31 mouse cellular contexts compared by ENCODE assay signal in the genomic region with DNA sequence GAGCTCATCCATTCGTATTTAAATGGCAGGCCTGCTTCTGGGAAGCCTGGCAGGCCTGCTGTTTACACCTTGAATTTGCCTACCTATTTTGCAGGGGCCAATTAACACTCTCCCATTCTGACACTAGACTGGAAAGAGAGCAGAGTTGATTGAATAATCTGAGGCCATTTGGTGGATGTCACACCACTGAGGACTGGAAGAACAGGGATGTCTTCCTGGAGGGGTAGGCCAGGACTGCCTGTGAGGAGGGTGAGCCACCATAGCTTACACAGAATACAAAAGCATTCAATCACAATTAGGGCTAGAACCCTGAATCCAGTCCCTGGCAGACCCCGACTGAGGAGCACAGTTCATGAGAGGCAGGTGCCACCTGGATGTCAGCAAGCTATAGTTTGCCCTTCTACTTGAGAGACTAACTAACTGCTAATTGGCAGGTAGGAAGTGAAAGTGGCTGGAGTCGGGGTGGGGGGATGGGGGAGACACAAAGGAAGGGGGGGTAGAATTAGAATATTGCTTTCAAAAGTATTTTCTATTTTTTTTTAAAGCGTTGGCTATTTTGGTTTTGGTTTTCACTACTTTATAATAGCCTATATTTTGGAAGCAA. TPM values are rescaled to one million over a fixed set of nuclear protein-coding genes. Genes with fewer than 3 reads are reported as not detected.
A peak's percentile ranks its signal among the peaks of the same experiment; 100 is the strongest.
DNase-seq lines count a peak whose midpoint lies in the region; ATAC-seq and TF ChIP-seq lines count a peak whose summit lies in the region.
"Had no signal": no experiment of that assay in that cellular context is flagged by ENCODE, and none has a peak within 500 bp of the region (broad histone marks: within the 10 kb centered on the region; RNA-seq: fewer than 3 reads in every experiment).

No protein-coding gene starts in this region.

- no peak overlapping the region for H3K4me2 ChIP-seq in stomach, postnatal 0 days (replicated peaks; ENCODE audit: low read depth)
- H3K4me2 ChIP-seq: embryonic facial prominence, embryonic 13.5 days; embryonic facial prominence, embryonic 15.5 days; forebrain, embryonic 12.5 days; forebrain, embryonic 15.5 days had no signal

- no peaks in the 10 kb centered on the region for H3K36me3 ChIP-seq in ES-Bruce4 (ENCODE audit: control insufficient read depth, insufficient read depth, low read length, poor library complexity, severe bottlenecking)
- no peaks in the 10 kb centered on the region for H3K36me3 ChIP-seq in stomach, postnatal 0 days (ENCODE audit: control insufficient read depth, insufficient read depth, low read length)
- H3K36me3 ChIP-seq: embryonic facial prominence, embryonic 13.5 days; embryonic facial prominence, embryonic 15.5 days; forebrain, embryonic 10.5 days; forebrain, embryonic 12.5 days; forebrain, embryonic 15.5 days; G1E had no signal

- TF ChIP-seq POLR2A in ES-Bruce4 (IDR thresholded peaks at IDR 0.05; ENCODE audit: insufficient read depth, low read length): no peak

- 0 out of 2 replicates have a peak overlapping the region, but pooled peaks have one; percentile 2 for H3K27ac ChIP-seq in ES-Bruce4 (ENCODE audit: insufficient read depth, low read length)
- H3K27ac ChIP-seq in stomach, postnatal 0 days (replicated peaks): no peak overlapping the region
- H3K27ac ChIP-seq: embryonic facial prominence, embryonic 13.5 days; embryonic facial prominence, embryonic 15.5 days; forebrain, embryonic 10.5 days; forebrain, embryonic 12.5 days; forebrain, embryonic 15.5 days had no signal

- DNase-seq in heart, adult 11 months: peak; percentile 64
- no peak for DNase-seq in heart, postnatal 4 days
- DNase-seq in A20 (ENCODE audit: low read depth, low spot score) (peak; percentile 93), R1 (ENCODE audit: low read depth, low spot score) (peak; percentile 39)
- DNase-seq in left cerebral cortex, adult 9 months (ENCODE audit: low spot score in 2 of 2): no peak
- DNase-seq in stomach, postnatal 0 days (ENCODE audit: low spot score): no peak
- DNase-seq in lung, postnatal 4 days: no peak
- DNase-seq: adrenal gland, adult 2 months; adrenal gland, postnatal 10 days; adrenal gland, postnatal 25 days; B cell, adult 2 months; cerebellum, adult 11-12 months; cerebellum, adult 2 months; cerebellum, adult 9-11 months; cerebellum, postnatal 14 days; cerebellum, postnatal 36 days; embryo, embryonic 11 days had no signal

- ATAC-seq in stomach, postnatal 0 days (ENCODE audit: low FRiP score, low TSS enrichment): no peak
- ATAC-seq: CD4-positive, CD25-positive, alpha-beta regulatory T cell, adult 4 months; forebrain, embryonic 15.5 days; Patski had no signal

- no peak for TF ChIP-seq CTCF in ES-Bruce4 (IDR thresholded peaks at IDR 0.05; ENCODE audit: low read depth, low read length)
- no peak for TF ChIP-seq CTCF in stomach, postnatal 0 days (IDR thresholded peaks at IDR 0.05; ENCODE audit: low read depth)

- H3K9me3 ChIP-seq in ES-Bruce4 (replicated peaks; ENCODE audit: control insufficient read depth, insufficient read depth, low read length, poor library complexity, severe bottlenecking): no peaks in the 10 kb centered on the region
- no peaks in the 10 kb centered on the region for H3K9me3 ChIP-seq in stomach, postnatal 0 days (ENCODE audit: control insufficient read depth, low read length)
- H3K9me3 ChIP-seq: embryonic facial prominence, embryonic 13.5 days; embryonic facial prominence, embryonic 15.5 days; forebrain, embryonic 10.5 days; forebrain, embryonic 12.5 days; forebrain, embryonic 15.5 days had no signal

- TF ChIP-seq EP300 in ES-Bruce4 (IDR thresholded peaks at IDR 0.05; ENCODE audit: insufficient read depth, low read depth, low read length): peak; percentile 27; the same call in 1 of the 2 replicates
- no peak for TF ChIP-seq EP300 in stomach, postnatal 0 days (optimal IDR thresholded peaks at IDR 0.05)

- no peak overlapping the region for H3K9ac ChIP-seq in ES-Bruce4 (ENCODE audit: low read depth, poor library complexity, severe bottlenecking)
- H3K9ac ChIP-seq in stomach, postnatal 0 days (ENCODE audit: low read length): no peak overlapping the region
- H3K9ac ChIP-seq: embryonic facial prominence, embryonic 13.5 days; embryonic facial prominence, embryonic 15.5 days; forebrain, embryonic 12.5 days; forebrain, embryonic 15.5 days had no signal

- no peak overlapping the region for H3K4me3 ChIP-seq in ES-Bruce4 (ENCODE audit: low read depth, low read length)
- H3K4me3 ChIP-seq in stomach, postnatal 0 days (ENCODE audit: low read depth, low read length): no peak overlapping the region
- H3K4me3 ChIP-seq: embryonic facial prominence, embryonic 13.5 days; embryonic facial prominence, embryonic 15.5 days; erythroblast, embryonic 14.5 days; forebrain, embryonic 10.5 days; forebrain, embryonic 12.5 days; forebrain, embryonic 15.5 days had no signal

- peaks cover 2% of the 10 kb centered on the region for H3K4me1 ChIP-seq in ES-Bruce4 (ENCODE audit: control insufficient read depth, insufficient read depth, low read length)
- H3K4me1 ChIP-seq in stomach, postnatal 0 days (replicated peaks; ENCODE audit: control insufficient read depth, insufficient read depth): no peaks in the 10 kb centered on the region
- H3K4me1 ChIP-seq: embryonic facial prominence, embryonic 13.5 days; embryonic facial prominence, embryonic 15.5 days had no signal

- 46% methylated on average over 4 of the region's 4 CpGs for WGBS in stomach, postnatal 0 days

- no peaks in the 10 kb centered on the region for H3K27me3 ChIP-seq in ES-Bruce4 (ENCODE audit: control insufficient read depth, insufficient read depth, low read length, poor library complexity, severe bottlenecking)
- H3K27me3 ChIP-seq in stomach, postnatal 0 days (ENCODE audit: control insufficient read depth, insufficient read depth, low read length): no peaks in the 10 kb centered on the region
- H3K27me3 ChIP-seq: CH12.LX; embryonic facial prominence, embryonic 13.5 days; embryonic facial prominence, embryonic 15.5 days; forebrain, embryonic 12.5 days; forebrain, embryonic 15.5 days; Patski had no signal

RNA-seq across cellular contexts. Expression of a gene that starts 9.8 kb away (rescaled TPM):
- total RNA-seq in heart, postnatal 4 days (2021): under 1 TPM; 0.36 to 0.41 TPM
- 2.3 and 2.5 TPM in 2 replicates for polyA plus RNA-seq in ES-Bruce4 (2011; ENCODE audit: insufficient read depth, insufficient read length, low read depth, missing spikeins)
- not detected in 2 replicates for polyA plus RNA-seq in stomach, postnatal 0 days (2015; fragmentation: Nextera tagmentation; extraction: Ambion mirVana)
- total RNA-seq: adrenal gland, postnatal 10 days; adrenal gland, postnatal 25 days; CH12.LX; common myeloid progenitor, adult 5-6 weeks had no signal
- polyA plus RNA-seq: adrenal gland, adult 2 months; CD4-positive, CD25-positive, alpha-beta regulatory T cell, adult 4 months; embryonic facial prominence, embryonic 11.5 days; embryonic facial prominence, embryonic 13.5 days; erythroblast, embryonic 14.5 days; forebrain, embryonic 10.5 days; forebrain, embryonic 12.5 days; forebrain, embryonic 15.5 days; frontal cortex, adult 2 months; G1E; Patski had no signal

Comparison
In these comparisons a context has a peak if more than half of its experiments do, and no peak if none do; other contexts are left out.
1. DNase-seq: peak in heart, adult 11 months (single experiment), A20 (single experiment) and R1 (single experiment); none in heart, postnatal 4 days (single experiment), left cerebral cortex, adult 9 months (0 of 2), stomach, postnatal 0 days (single experiment) and lung, postnatal 4 days (0 of 2).